Mouse (Mus musculus) heart, adult 2 months (tissue): ENCODE data around the gene Pde4d.

Source experiments
- CTCF ChIP-seq: fragments of 200-600 bp; IDR thresholded peaks from 2 replicates; pipeline ENCODE4 v1.8.1; 2022; ENCODE audit warnings: antibody characterized with exemption, mild to moderate bottlenecking, moderate library complexity
- POLR2A ChIP-seq: fragments of 200-500 bp; IDR thresholded peaks from 2 replicates; pipeline ENCODE4 v1.6.1; 2011; ENCODE audit warnings: mild to moderate bottlenecking, low read depth, low read length, control low read depth; ENCODE audit not compliant: insufficient read depth

GRCm38 (mm10) chr13:108536436-108536835 is 86.7 kb downstream of the Pde4d start:
- TF ChIP-seq CTCF (no peak), POLR2A (no peak)
